Mouse (Mus musculus) adrenal gland (tissue): ENCODE measurements around the gene Dtx3.

Source experiments
- intact Hi-C: fragments of 180-260 bp; cut with DNase I; formaldehyde crosslinking; loops from one replicate; pipeline ENCODE4 v1.15.1; 2025

The Dtx3 gene

DNA sequence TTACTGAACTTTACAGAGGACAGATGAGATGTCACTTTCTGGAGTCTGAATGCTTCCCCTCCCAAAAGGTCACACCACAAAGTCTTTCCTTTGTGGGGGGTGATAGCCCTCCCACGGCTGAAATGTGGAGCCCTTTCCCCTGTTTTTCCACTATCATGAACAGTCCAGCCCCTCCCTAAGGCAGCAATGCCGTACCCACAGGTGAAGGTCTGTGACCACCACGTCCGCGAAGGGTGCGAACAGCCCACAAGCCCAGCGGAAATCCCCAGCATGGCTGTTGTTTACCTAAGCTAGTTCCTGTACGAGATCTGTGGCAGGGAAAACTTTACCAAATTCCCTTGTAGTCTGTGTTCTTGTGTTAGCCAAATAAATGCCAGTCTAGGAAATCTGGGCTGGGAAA lies 54.0 kb downstream of the Dtx3 start:
- intact Hi-C loops, result no loop called here

DNA sequence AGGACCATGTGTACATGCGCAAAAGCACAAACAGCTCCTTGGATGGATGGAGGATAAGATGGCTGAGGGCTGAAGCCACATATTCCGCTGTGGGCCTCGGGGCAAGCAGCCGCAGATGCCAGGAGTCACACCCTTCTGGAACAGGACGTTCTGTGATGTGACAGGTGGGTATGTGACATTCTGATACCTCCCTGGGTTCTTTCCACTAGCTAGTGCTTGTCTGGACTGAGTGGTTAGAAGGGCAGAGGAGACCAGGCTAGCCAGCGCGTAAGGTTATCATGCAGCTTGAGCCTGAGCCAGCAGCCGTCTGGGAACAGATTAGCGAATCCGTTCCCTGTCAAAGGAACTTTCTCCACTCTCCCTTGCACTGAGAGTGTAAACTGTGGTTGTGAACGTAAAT lies 54.6 kb downstream of the Dtx3 start:
- intact Hi-C loops, result no loop called here
